Mouse (Mus musculus) small intestine, adult 2 months (tissue): Measurements from ENCODE around the gene Angptl6. TPM values are rescaled to one million over a fixed set of nuclear protein-coding genes. Genes with fewer than 3 reads are reported as not detected.

Experiments
- H3K27ac ChIP-seq: fragments of 200-500 bp; 2 replicates; pipeline ENCODE4 v1.5.1; 2012; ENCODE audit warnings: low read depth, low read length, control low read depth, inconsistent platforms; ENCODE audit not compliant: insufficient read depth
- H3K27me3 ChIP-seq: fragments of 200-500 bp; 2 replicates; pipeline ENCODE4 v1.6.1; 2012; ENCODE audit warnings: mild to moderate bottlenecking, moderate library complexity, low read length, inconsistent platforms; ENCODE audit not compliant: control insufficient read depth, insufficient read depth
- H3K36me3 ChIP-seq: fragments of 200-500 bp; 2 replicates; pipeline ENCODE4 v1.6.1; 2012; ENCODE audit warnings: mild to moderate bottlenecking, low read length, control low read depth, inconsistent platforms; ENCODE audit not compliant: control insufficient read depth, insufficient read depth
- H3K4me1 ChIP-seq: fragments of 200-500 bp; 2 replicates; pipeline ENCODE4 v1.6.1; 2012; ENCODE audit warnings: low read length, inconsistent platforms, mixed read lengths; ENCODE audit not compliant: control insufficient read depth, insufficient read depth, insufficient read length
- H3K4me3 ChIP-seq: fragments of 200-500 bp; 2 replicates; pipeline ENCODE4 v1.5.1; 2012; ENCODE audit warnings: low read depth, mild to moderate bottlenecking, control low read depth, inconsistent platforms, low read length, moderate library complexity
- CTCF ChIP-seq: fragments of 200-500 bp; IDR thresholded peaks from 2 replicates; pipeline ENCODE4 v1.5.1; 2012; ENCODE audit warnings: low read depth, mild to moderate bottlenecking, control low read depth, inconsistent platforms, low read length, moderate library complexity, mixed read lengths; ENCODE audit not compliant: insufficient replicate concordance, insufficient read length; ENCODE audit errors: extremely low read depth
- POLR2A ChIP-seq: fragments of 200-500 bp; IDR thresholded peaks from 2 replicates; pipeline ENCODE4 v1.6.1; 2012; ENCODE audit warnings: low read depth, mild to moderate bottlenecking, control low read depth, inconsistent platforms, low read length, moderate library complexity
- WGBS: fragments of 180-500 bp; shearing (Covaris S2); methylation state at CpG from one replicate; pipeline ENCODE4 v1.1.7; 2018; 5-methylcytosine and 5-hydroxymethylcytosine counted together
- polyA plus RNA-seq: library from polyadenylated mRNA; depleted of rRNA; stranded (reverse); fragments of >200 nt; gene quantifications from 2 replicates; pipeline ENCODE4 v1.2.3, GENCODE M21; 2012

Gene Angptl6
- polyA plus RNA-seq, 1 experiment: 8.0 TPM

DNA sequence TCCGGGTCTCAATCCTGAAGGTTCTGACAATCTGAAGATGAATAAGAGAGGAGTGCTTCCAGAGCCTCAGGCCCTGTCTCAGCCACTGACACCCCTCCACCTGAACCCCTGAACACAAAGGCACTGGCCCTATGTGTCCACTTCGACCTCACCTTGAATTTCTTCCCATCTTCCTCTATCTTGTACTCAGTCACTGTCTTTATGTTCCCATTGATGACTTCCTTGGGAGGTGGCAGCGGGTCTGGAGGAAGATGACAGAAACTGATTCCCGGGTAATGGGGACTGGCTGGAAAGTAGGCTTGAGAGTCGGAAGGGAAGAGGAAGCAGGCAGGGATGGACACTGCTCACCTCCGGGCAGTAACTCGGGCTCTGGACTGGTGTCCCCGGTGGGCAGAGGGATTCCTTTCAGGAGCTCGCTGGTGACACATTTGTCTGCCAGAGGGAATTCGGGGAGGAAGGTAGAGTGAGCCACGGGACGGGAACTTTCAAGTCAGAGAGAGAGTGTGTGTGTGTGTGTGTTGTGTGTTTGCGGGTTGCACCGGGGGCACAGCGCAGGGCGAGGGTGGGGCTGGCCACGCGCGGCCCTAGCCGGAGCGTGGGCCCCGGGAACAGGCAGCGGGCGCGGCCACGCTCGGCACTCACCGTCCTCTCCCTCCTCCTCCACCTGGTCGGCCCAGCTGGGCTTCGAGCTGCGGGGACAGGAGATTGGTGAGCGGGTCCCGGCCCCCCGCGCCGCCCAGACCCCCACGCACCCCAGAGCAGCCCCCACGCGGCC, 18.4 kb upstream of the Angptl6 start:
- Histone ChIP-seq H3K4me3 (peak overlapping the region; percentile 98), H3K36me3 (peaks cover 30% of the 10 kb centered on the region), H3K27ac (no peak overlapping the region), H3K4me1 (peaks cover 2% of the 10 kb centered on the region; the same call in 1 of the 2 replicates), H3K27me3 (no peaks in the 10 kb centered on the region)
- 3% methylated on average over 39 of the region's 39 CpGs for WGBS
- no peak for TF ChIP-seq POLR2A
- TF ChIP-seq CTCF: no peak

DNA sequence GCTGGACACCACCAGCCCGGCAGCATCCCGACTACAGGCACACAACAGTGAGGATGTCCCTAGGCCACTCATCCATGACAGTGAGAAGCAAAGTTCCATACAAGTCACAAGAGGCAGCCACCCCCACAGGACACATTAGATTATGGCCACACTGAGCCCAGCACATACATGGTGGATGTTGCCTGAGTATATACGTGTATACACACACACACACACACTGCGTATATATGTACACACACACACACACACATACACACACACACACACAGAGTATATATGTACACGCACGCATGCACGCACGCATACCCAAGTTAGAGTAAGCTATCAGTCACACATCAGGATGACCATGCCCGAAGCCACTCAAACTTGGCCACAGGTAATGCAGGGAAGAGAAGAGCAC, 15.9 kb upstream of the Angptl6 start:
- no peaks in the 10 kb centered on the region for H3K27me3 ChIP-seq
- no peak overlapping the region for H3K27ac ChIP-seq
- H3K36me3 ChIP-seq: peaks cover 49% of the 10 kb centered on the region
- peaks cover 2% of the 10 kb centered on the region; the same call in 1 of the 2 replicates for H3K4me1 ChIP-seq
- H3K4me3 ChIP-seq: no peak overlapping the region
- TF ChIP-seq POLR2A (no peak), CTCF (no peak)
- WGBS: 94% methylated on average over 9 of the region's 9 CpGs

DNA sequence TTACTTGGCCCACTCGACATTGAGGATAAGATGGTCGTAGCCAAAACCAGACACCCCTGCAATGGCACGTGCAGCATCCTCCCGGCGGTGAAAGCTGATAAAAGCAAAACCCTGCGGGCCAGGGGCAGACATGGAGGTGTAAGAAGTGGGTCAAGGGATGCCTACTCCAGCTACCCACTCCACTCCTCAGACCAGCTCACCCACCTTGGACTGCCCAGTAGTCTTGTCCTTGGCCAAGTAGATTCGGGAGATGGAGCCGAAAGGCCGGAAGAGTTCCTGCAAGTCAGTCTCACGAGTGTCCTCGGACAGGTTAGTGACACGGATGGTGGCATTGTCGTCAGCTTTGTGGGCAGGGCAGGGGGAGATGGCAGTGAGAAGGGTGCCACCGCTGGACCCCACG, 15.1 kb upstream of the Angptl6 start:
- Histone ChIP-seq H3K36me3 (peaks cover 57% of the 10 kb centered on the region), H3K4me1 (peaks cover 4% of the 10 kb centered on the region), H3K27me3 (no peaks in the 10 kb centered on the region), H3K27ac (no peak overlapping the region), H3K4me3 (no peak overlapping the region)
- 83% methylated on average over 15 of the region's 15 CpGs for WGBS
- no peak for TF ChIP-seq POLR2A
- TF ChIP-seq CTCF: no peak

DNA sequence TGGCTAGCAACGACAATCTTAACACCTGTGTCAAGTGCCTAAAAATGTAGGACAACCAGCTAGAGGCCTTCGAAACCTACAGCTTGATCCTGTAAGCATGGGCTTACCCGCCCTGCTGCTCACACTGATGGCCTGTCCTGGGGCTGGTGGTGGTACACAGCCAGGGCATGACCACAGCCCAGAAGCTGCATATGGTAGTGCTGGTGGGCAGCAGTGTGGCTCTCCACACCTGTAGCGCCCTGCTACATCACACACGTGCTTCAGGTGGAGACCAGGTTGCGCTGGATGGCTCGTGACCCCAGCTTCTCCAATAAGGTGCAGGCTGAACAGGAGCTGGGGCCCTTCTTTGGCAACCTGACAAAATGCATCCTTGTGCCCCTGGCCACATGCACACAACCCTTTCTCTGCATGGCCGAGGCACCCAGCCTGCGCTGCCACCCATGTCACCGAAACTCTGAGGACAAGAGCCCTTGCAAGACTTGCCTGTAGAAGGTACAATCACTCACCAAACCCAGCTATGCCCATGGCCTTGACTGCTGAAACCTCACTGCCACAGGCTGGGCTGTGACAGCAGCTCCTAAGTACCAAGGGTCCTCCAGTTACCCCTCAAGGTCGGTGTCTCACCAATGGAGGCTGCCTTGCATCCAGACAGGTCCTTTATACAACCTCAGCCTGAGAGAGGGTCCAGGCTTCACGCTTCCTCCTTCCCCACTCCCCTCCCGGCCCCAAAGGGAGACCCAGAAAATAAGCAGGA, 14.2 kb upstream of the Angptl6 start:
- no peak overlapping the region for H3K4me3 ChIP-seq
- 79% methylated on average over 13 of the region's 13 CpGs for WGBS
- H3K4me1 ChIP-seq: peaks cover 5% of the 10 kb centered on the region
- H3K27ac ChIP-seq: no peak overlapping the region
- TF ChIP-seq CTCF: no peak
- peaks cover 58% of the 10 kb centered on the region for H3K36me3 ChIP-seq
- no peaks in the 10 kb centered on the region for H3K27me3 ChIP-seq

DNA sequence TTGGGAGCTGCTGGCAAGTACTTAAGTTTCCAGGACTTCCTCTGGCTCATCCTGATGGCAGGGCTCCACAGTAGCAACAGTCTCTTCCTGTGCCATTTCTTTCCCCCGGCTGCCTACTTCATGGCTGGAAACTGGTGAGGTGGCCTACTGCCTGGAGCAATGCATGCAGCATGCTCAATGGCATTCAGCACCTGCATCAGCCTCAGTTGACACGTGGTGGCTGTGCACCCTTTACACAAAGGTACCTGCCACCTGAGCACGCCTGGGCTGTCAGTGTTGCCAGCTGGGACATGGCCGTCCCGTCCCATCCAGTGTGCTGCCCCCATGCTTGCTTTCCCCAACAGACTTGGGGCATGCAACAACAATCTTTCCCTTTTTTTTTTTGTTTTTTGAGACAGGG, 13.5 kb upstream of the Angptl6 start:
- Histone ChIP-seq H3K4me1 (peaks cover 5% of the 10 kb centered on the region), H3K27ac (no peak overlapping the region), H3K36me3 (peaks cover 58% of the 10 kb centered on the region), H3K27me3 (no peaks in the 10 kb centered on the region), H3K4me3 (no peak overlapping the region)
- WGBS: 63% methylated on average over 5 of the region's 5 CpGs
- TF ChIP-seq POLR2A: no peak
- no peak for TF ChIP-seq CTCF

DNA sequence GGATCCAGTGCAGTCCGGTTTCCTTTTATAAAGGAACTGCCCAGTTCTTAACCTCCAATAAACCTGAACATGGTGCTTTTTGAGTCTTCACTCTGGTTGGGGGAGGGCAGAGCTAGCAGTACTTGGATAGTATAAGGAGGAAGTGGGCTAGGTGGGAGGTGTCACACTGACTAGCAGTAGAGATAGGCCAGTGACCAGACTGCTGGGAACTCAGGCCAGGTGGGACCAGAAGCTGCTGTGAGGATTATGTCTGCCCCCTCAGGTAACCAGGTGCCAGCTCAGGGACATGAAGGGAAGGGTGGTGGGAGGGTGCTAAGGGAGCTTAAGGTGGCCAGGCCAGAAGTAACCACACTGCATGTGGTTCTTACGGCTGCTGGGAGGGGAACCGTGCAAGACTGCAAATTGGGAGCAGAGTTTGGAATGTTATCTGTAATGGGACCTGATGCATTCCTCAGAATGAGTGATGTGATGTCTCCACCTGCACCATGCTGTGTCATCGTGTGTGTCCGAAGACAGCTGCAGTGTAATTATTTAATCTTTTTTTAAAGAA, 12.7 kb upstream of the Angptl6 start:
- TF ChIP-seq POLR2A (no peak), CTCF (no peak)
- WGBS: 52% methylated on average over 5 of the region's 5 CpGs
- no peak overlapping the region for H3K4me3 ChIP-seq
- no peaks in the 10 kb centered on the region for H3K27me3 ChIP-seq
- peaks cover 58% of the 10 kb centered on the region for H3K36me3 ChIP-seq
- no peak overlapping the region for H3K27ac ChIP-seq
- peaks cover 4% of the 10 kb centered on the region for H3K4me1 ChIP-seq
